Mouse (Mus musculus) G1E (cell line): ENCODE measurements around the gene Macrod2.

Source experiments
- CTCF ChIP-seq: IDR thresholded peaks from 2 replicates; pipeline ENCODE4 v1.5.1; 2012; ENCODE audit warnings: low read depth, low read length, inconsistent platforms, mixed read lengths
- GATA2 ChIP-seq: IDR thresholded peaks from 2 replicates; pipeline ENCODE4 v1.6.1; 2012; ENCODE audit warnings: low read depth, low read length, inconsistent platforms, borderline replicate concordance
- POLR2AphosphoS5 ChIP-seq: IDR thresholded peaks from 2 replicates; pipeline ENCODE4 v1.6.1; 2012; ENCODE audit warnings: low read depth, low read length, inconsistent platforms; ENCODE audit not compliant: insufficient replicate concordance

DNA sequence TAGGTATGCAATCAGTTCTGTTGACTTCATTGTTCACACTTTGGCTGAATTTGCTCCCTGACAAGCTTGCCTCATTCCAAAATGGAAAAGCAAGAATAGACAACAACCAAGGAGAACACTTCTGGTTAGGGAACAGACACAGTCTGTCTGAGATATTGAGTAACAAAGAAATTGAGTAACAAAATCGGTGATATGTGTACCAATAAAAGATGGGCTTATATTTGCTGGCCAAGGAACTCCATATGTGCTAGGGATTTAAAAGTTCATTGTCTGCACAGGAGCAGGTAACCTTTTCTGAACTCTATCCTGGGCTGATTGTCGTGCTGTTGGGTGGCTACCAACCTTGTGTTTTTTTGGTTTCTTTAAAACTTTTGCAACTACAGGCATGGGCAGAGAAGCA lies 817.2 kb downstream of the Macrod2 start:
- TF ChIP-seq CTCF = no peak
- no peak for TF ChIP-seq POLR2AphosphoS5
- no peak for TF ChIP-seq GATA2
